Mouse (Mus musculus) heart, embryonic 12.5 days (tissue): ENCODE measurements at regions not wholly inside any gene's neighbourhood (a gene's known extent, or its start where the extent isn't known, plus 50 kb on each side); places are given as distances from the start of the nearest gene placed in this dataset.

ENCODE experiments used
- ATAC-seq: fragments of 200-750 bp; cut with Nextera tagmentation; 2 replicates; pipeline ENCODE4 v1.8.0; 2017; ENCODE audit warnings: moderate TSS enrichment, moderate library complexity; ENCODE audit not compliant: insufficient number of reproducible peaks, low FRiP score
- H3K27ac ChIP-seq: fragments of 300-500 bp; sonication (generic); 2 replicates; pipeline ENCODE4 v1.5.1; 2016; ENCODE audit warnings: mild to moderate bottlenecking, moderate library complexity; ENCODE audit not compliant: poor library complexity, severe bottlenecking
- H3K27me3 ChIP-seq: fragments of 300-500 bp; sonication (generic); replicated peaks from 2 replicates; pipeline ENCODE4 v1.6.1; 2016; ENCODE audit warnings: mild to moderate bottlenecking, moderate library complexity
- H3K36me3 ChIP-seq: fragments of 300-500 bp; sonication (generic); 2 replicates; pipeline ENCODE4 v1.6.1; 2016; ENCODE audit warnings: mild to moderate bottlenecking, moderate library complexity
- H3K4me1 ChIP-seq: fragments of 300-500 bp; sonication (generic); replicated peaks from 2 replicates; pipeline ENCODE4 v1.6.1; 2016; ENCODE audit warnings: mild to moderate bottlenecking
- H3K4me2 ChIP-seq: fragments of 300-500 bp; sonication (generic); 2 replicates; pipeline ENCODE4 v1.6.1; 2016; ENCODE audit warnings: mild to moderate bottlenecking, moderate library complexity
- H3K4me3 ChIP-seq: fragments of 300-500 bp; sonication (generic); 2 replicates; pipeline ENCODE4 v1.5.1; 2016; ENCODE audit warnings: mild to moderate bottlenecking
- H3K9ac ChIP-seq: fragments of 300-500 bp; sonication (generic); 2 replicates; pipeline ENCODE4 v1.6.1; 2016; ENCODE audit warnings: mild to moderate bottlenecking, moderate library complexity
- H3K9me3 ChIP-seq: fragments of 300-500 bp; sonication (generic); replicated peaks from 2 replicates; pipeline ENCODE4 v1.6.1; 2016; ENCODE audit warnings: mild to moderate bottlenecking, moderate library complexity
- WGBS: fragments of 180-500 bp; shearing (Covaris S2); methylation state at CpG from one replicate; pipeline ENCODE4 v1.1.7; 2016; 5-methylcytosine and 5-hydroxymethylcytosine counted together

GRCm38 (mm10) chr14:45837039-45837438, 179.1 kb upstream of the Ddhd1 start:
- H3K4me1 ChIP-seq: 0 out of 2 replicates have a peak, but pooled peaks cover 4% of the 10 kb centered on the region
- H3K9ac ChIP-seq: no peak overlapping the region
- H3K9me3 ChIP-seq: no peaks in the 10 kb centered on the region
- ATAC-seq: no peak
- H3K27me3 ChIP-seq: no peaks in the 10 kb centered on the region
- H3K4me2 ChIP-seq: 0 out of 2 replicates have a peak overlapping the region, but pooled peaks have one; percentile 3
- H3K27ac ChIP-seq: no peak overlapping the region
- WGBS: 66% methylated on average over 11 of the region's 11 CpGs
- no peaks in the 10 kb centered on the region for H3K36me3 ChIP-seq
- H3K4me3 ChIP-seq: no peak overlapping the region

GRCm38 (mm10) chr14:45843829-45844228, 185.9 kb upstream of the Ddhd1 start:
- Histone ChIP-seq H3K9ac (no peak overlapping the region), H3K27ac (no peak overlapping the region)
- 76% methylated on average over 1 of the region's 1 CpGs for WGBS

GRCm38 (mm10) chr14:45850588-45850987, 192.6 kb upstream of the Ddhd1 start:
- Histone ChIP-seq H3K9me3 (no peaks in the 10 kb centered on the region; the same call in 1 of the 2 replicates), H3K36me3 (no peaks in the 10 kb centered on the region), H3K4me1 (0 out of 2 replicates have a peak, but pooled peaks cover 14% of the 10 kb centered on the region), H3K27ac (no peak overlapping the region; the same call in 1 of the 2 replicates), H3K9ac (no peak overlapping the region), H3K27me3 (no peaks in the 10 kb centered on the region), H3K4me2 (no peak overlapping the region), H3K4me3 (no peak overlapping the region)
- WGBS: 39% methylated on average over 8 of the region's 8 CpGs
- no peak for ATAC-seq

More at GRCm38 (mm10) chr14:45843829-45844228, 185.9 kb upstream of the Ddhd1 start:
- Histone ChIP-seq H3K9me3 (no peaks in the 10 kb centered on the region), H3K27me3 (no peaks in the 10 kb centered on the region), H3K4me2 (no peak overlapping the region), H3K4me3 (no peak overlapping the region), H3K4me1 (no peaks in the 10 kb centered on the region), H3K36me3 (no peaks in the 10 kb centered on the region)
- ATAC-seq: no peak

GRCm38 (mm10) chr14:45878428-45878827, 220.5 kb upstream of the Ddhd1 start:
- Histone ChIP-seq H3K27ac (no peak overlapping the region), H3K9ac (0 out of 2 replicates have a peak overlapping the region, but pooled peaks have one; percentile 25)
- WGBS: 16% methylated on average over 9 of the region's 9 CpGs

DNA sequence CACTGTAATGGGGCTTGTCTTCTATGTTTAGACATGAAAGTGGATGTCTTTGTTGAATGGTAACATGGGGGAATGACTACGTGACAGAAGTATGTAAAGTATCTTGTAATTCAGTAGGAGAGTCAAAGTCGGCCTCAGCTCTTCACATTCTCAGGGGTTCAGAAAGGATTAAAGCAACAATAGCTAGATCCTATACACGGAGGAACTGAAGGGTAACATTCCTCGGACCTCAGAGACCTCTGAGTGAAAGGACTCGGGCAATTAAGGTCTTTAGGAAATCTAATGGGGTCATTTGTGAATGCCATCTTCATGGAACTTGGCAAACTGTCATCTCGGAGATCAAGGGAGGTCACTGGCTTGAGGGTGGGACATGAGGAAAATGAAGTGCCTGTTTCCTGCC, 262.8 kb upstream of the Ddhd1 start:
- Histone ChIP-seq H3K36me3 (no peaks in the 10 kb centered on the region), H3K4me2 (peak overlapping the region; percentile 30), H3K27me3 (no peaks in the 10 kb centered on the region), H3K4me1 (peaks cover 18% of the 10 kb centered on the region), H3K9ac (no peak overlapping the region), H3K4me3 (no peak overlapping the region), H3K27ac (peak overlapping the region; percentile 74), H3K9me3 (no peaks in the 10 kb centered on the region)
- ATAC-seq: 0 out of 2 replicates have a peak, but pooled peaks have one; percentile 36
- 19% methylated on average over 6 of the region's 6 CpGs for WGBS

More at GRCm38 (mm10) chr14:45878428-45878827, 220.5 kb upstream of the Ddhd1 start:
- no peak for ATAC-seq
- Histone ChIP-seq H3K9me3 (no peaks in the 10 kb centered on the region), H3K4me1 (no peaks in the 10 kb centered on the region), H3K4me3 (no peak overlapping the region), H3K4me2 (peak overlapping the region; percentile 47), H3K27me3 (no peaks in the 10 kb centered on the region), H3K36me3 (no peaks in the 10 kb centered on the region)

DNA sequence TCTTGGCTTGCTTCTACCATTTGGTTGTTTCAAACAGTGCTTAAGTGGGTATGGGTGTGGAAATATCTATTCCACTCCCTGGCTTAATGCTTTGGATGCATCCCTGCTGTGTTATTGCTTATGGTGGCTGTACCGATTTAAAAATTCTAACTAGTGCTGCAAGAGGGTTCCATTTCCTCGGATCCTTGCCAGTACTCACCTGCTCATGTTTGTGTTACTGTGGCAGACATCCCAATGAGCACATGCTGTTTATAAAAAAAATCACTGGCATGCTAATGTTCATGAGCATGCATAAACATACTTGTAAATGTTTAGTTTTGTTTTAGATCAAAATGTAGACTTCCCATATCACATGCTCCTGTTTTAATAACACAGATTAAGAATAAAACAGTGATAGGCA, 285.6 kb upstream of the Ddhd1 start:
- Histone ChIP-seq H3K27ac (no peak overlapping the region), H3K27me3 (no peaks in the 10 kb centered on the region), H3K9ac (no peak overlapping the region), H3K9me3 (no peaks in the 10 kb centered on the region), H3K4me3 (no peak overlapping the region), H3K4me2 (no peak overlapping the region), H3K4me1 (0 out of 2 replicates have a peak, but pooled peaks cover 5% of the 10 kb centered on the region), H3K36me3 (no peaks in the 10 kb centered on the region)
- ATAC-seq: no peak
- 79% methylated on average over 2 of the region's 2 CpGs for WGBS

- Histone ChIP-seq H3K9me3 (no peaks in the 10 kb centered on the region), H3K4me3 (no peak overlapping the region), H3K27me3 (no peaks in the 10 kb centered on the region), H3K4me2 (no peak overlapping the region), H3K36me3 (no peaks in the 10 kb centered on the region), H3K27ac (no peak overlapping the region), H3K9ac (no peak overlapping the region), H3K4me1 (0 out of 2 replicates have a peak, but pooled peaks cover 5% of the 10 kb centered on the region)
- WGBS: 83% methylated on average over 5 of the region's 5 CpGs
- ATAC-seq: no peak
Measured at GRCm38 (mm10) chr14:45944101-45944500, 286.2 kb upstream of the Ddhd1 start.

GRCm38 (mm10) chr14:45944506-45944905, 286.6 kb upstream of the Ddhd1 start:
- Histone ChIP-seq H3K9me3 (no peaks in the 10 kb centered on the region), H3K4me2 (no peak overlapping the region), H3K36me3 (no peaks in the 10 kb centered on the region), H3K4me1 (0 out of 2 replicates have a peak, but pooled peaks cover 5% of the 10 kb centered on the region), H3K27ac (no peak overlapping the region), H3K27me3 (no peaks in the 10 kb centered on the region), H3K4me3 (no peak overlapping the region), H3K9ac (no peak overlapping the region)
- no peak for ATAC-seq
- WGBS: 37% methylated on average over 8 of the region's 8 CpGs

- no peaks in the 10 kb centered on the region for H3K27me3 ChIP-seq
- H3K27ac ChIP-seq: peak overlapping the region; percentile 80
- ATAC-seq: peak; percentile 80
- peaks cover 7% of the 10 kb centered on the region; the same call in 1 of the 2 replicates for H3K4me1 ChIP-seq
- 30% methylated on average over 8 of the region's 8 CpGs for WGBS
- no peak overlapping the region for H3K4me3 ChIP-seq
- H3K4me2 ChIP-seq: no peak overlapping the region
- H3K9ac ChIP-seq: no peak overlapping the region
- no peaks in the 10 kb centered on the region for H3K36me3 ChIP-seq
- H3K9me3 ChIP-seq: no peaks in the 10 kb centered on the region
Measured at GRCm38 (mm10) chr14:45956624-45957023, 298.7 kb upstream of the Ddhd1 start.

DNA sequence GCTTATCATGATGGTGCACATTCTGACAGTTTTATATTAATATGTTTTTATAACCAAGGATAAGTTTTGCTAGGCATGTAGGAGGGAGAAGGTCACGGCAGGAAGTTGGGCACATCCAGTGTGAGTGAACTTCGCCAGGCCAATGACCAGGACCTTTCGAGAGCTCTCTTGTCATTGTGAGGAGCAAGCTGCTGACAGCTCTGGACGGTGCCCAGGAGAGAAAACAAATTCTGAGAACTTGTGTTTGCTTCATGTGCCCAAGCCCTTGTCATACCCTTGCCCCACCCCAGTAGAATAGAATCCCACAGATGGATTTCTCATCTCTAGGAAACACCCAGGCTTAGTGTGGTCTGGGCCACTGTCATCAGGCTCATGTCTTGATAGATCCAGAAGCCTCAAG, 304.5 kb upstream of the Ddhd1 start:
- Histone ChIP-seq H3K4me2 (no peak overlapping the region), H3K9me3 (no peaks in the 10 kb centered on the region), H3K27ac (no peak overlapping the region), H3K9ac (no peak overlapping the region), H3K4me3 (no peak overlapping the region), H3K36me3 (no peaks in the 10 kb centered on the region), H3K4me1 (no peaks in the 10 kb centered on the region), H3K27me3 (no peaks in the 10 kb centered on the region)
- ATAC-seq: no peak
- 56% methylated on average over 4 of the region's 4 CpGs for WGBS

- H3K9me3 ChIP-seq: no peaks in the 10 kb centered on the region
- no peak for ATAC-seq
- H3K4me3 ChIP-seq: no peak overlapping the region
- H3K9ac ChIP-seq: no peak overlapping the region
- H3K4me1 ChIP-seq: no peaks in the 10 kb centered on the region
- H3K27me3 ChIP-seq: no peaks in the 10 kb centered on the region
- no peaks in the 10 kb centered on the region for H3K36me3 ChIP-seq
- WGBS: 72% methylated on average over 7 of the region's 7 CpGs
- no peak overlapping the region for H3K27ac ChIP-seq
- no peak overlapping the region for H3K4me2 ChIP-seq
Measured at GRCm38 (mm10) chr14:45964043-45964442, 306.1 kb upstream of the Ddhd1 start.
